Mouse (Mus musculus) spleen, postnatal 36 days (tissue): Measurements from ENCODE around the gene Slmap.
A peak's percentile ranks its signal among the peaks of the same experiment; 100 is the strongest.
"Not testable (repeated sequence)": the region's sequence is repeated elsewhere in the genome, so short reads cannot be mapped to it uniquely, and the experiment has no call there.

Experiments used
- DNase-seq, 2 experiments: peaks; one replicate each; pipeline ENCODE4 v3.0.0; 2022; ENCODE audit warnings: low spot score in 2 of 2, mixed read lengths in 1 of 2

The Slmap gene

GRCm38 (mm10) chr14:26533267-26533666 is 1.5 kb downstream of the Slmap start:
- peak; percentile 9 to 20 for DNase-seq

GRCm38 (mm10) chr14:26532752-26533151 is 2.0 kb downstream of the Slmap start:
- no peak for DNase-seq

- DNase-seq: no peak
Measured at GRCm38 (mm10) chr14:26531410-26532313, 3.1 kb downstream of the Slmap start.

GRCm38 (mm10) chr14:26530350-26530749 is 4.4 kb downstream of the Slmap start:
- no peak for DNase-seq

GRCm38 (mm10) chr14:26528296-26528695 is 6.4 kb downstream of the Slmap start:
- no peak for DNase-seq

- DNase-seq: no peak
Measured at GRCm38 (mm10) chr14:26525955-26526354, 8.8 kb downstream of the Slmap start.

GRCm38 (mm10) chr14:26523082-26523481 is 11.6 kb downstream of the Slmap start:
- DNase-seq: no peak

GRCm38 (mm10) chr14:26519831-26520230 is 14.9 kb downstream of the Slmap start:
- no peak for DNase-seq

GRCm38 (mm10) chr14:26517843-26518242 is 16.9 kb downstream of the Slmap start:
- DNase-seq: no peak

GRCm38 (mm10) chr14:26516232-26516631 is 18.5 kb downstream of the Slmap start:
- DNase-seq: not testable (repeated sequence)

GRCm38 (mm10) chr14:26515802-26516201 is 18.9 kb downstream of the Slmap start:
- DNase-seq: peak in 1 of 2 experiments; percentile 12

GRCm38 (mm10) chr14:26510545-26510944 is 24.2 kb downstream of the Slmap start:
- no peak for DNase-seq

GRCm38 (mm10) chr14:26508150-26508549 is 26.6 kb downstream of the Slmap start:
- no peak for DNase-seq

- no peak for DNase-seq
Measured at GRCm38 (mm10) chr14:26507361-26507760, 27.4 kb downstream of the Slmap start.

- DNase-seq: no peak
Measured at GRCm38 (mm10) chr14:26504541-26504940, 30.2 kb downstream of the Slmap start.

- no peak for DNase-seq
Measured at GRCm38 (mm10) chr14:26500136-26500933, 34.4 kb downstream of the Slmap start.

GRCm38 (mm10) chr14:26495021-26495420 is 39.7 kb downstream of the Slmap start:
- no peak for DNase-seq

GRCm38 (mm10) chr14:26491150-26491549 is 43.6 kb downstream of the Slmap start:
- peak; percentile 64 to 66 for DNase-seq

- DNase-seq: no peak
Measured at GRCm38 (mm10) chr14:26488329-26489020, 46.3 kb downstream of the Slmap start.

GRCm38 (mm10) chr14:26486416-26487198 is 48.1 kb downstream of the Slmap start:
- DNase-seq: peak in 1 of 2 experiments; percentile 15

- DNase-seq: peak; percentile 18 to 32
Measured at GRCm38 (mm10) chr14:26481457-26481856, 53.3 kb downstream of the Slmap start.
